Mouse (Mus musculus) large intestine, adult 2 months (tissue): ENCODE data around the gene Gm572. TPM values are rescaled to one million over a fixed set of nuclear protein-coding genes. Genes with fewer than 3 reads are reported as not detected.

Experiments used
- DNase-seq: peaks from one replicate; pipeline ENCODE4 v3.0.0-alpha.2; 2012; ENCODE audit warnings: low read depth, low spot score
- WGBS: fragments of 180-500 bp; shearing (Covaris S2); methylation state at CpG from one replicate; pipeline ENCODE4 v1.1.7; 2018; 5-methylcytosine and 5-hydroxymethylcytosine counted together
- polyA plus RNA-seq: library from polyadenylated mRNA; depleted of rRNA; stranded (reverse); fragments of >200 nt; gene quantifications from 2 replicates; pipeline ENCODE4 v1.2.3, GENCODE M21; 2012; rRNA removed

Gm572 gene
- polyA plus RNA-seq, 1 experiment: not detected

DNA sequence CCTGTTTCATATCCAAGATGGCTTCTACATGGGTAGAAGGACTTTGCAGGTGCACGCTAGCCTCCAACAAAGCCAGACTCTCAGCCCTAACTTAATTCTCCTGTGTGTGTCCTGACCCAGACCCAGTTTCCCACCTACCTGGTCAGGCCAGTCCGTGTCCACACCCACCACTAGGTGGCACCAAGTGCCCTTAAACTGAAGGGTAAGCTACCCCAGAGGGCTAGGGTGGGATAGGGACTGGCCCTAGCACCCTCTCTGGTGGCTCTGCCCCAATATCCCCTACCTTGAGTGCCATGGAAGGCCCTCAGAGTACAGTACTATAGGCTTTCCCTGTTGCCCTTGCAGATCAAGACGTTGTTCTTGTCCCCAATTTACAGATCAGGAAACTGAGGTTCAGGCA lies 61.6 kb downstream of the Gm572 start:
- no peak for DNase-seq
- WGBS: 45% methylated on average over 3 of the region's 3 CpGs

GRCm38 (mm10) chr4:148708836-148709235 lies 65.7 kb downstream of the Gm572 start:
- DNase-seq: no peak
- 44% methylated on average over 11 of the region's 11 CpGs for WGBS

GRCm38 (mm10) chr4:148710446-148710845 lies 67.3 kb downstream of the Gm572 start:
- 78% methylated on average over 2 of the region's 2 CpGs for WGBS
- no peak for DNase-seq

DNA sequence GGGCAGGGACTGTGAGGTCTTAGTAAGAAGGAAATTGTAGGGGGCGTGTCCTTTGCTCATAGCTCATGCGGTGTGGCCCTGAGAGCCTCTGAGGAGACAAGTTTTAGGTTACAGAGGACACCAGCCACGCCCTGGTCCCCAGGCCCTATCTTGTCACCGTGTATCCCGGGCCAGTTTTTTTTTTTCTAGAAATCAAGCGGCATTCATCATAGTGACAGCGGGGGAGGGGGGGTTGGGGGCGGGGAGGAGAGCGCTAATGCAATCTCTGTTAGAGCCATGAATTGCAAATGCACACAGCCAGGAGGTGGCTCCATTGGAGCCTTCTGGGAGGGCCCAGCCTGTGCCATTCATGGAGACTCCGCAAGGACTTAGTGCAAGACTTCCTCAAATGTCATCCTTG lies 68.2 kb downstream of the Gm572 start:
- 37% methylated on average over 10 of the region's 10 CpGs for WGBS
- no peak for DNase-seq

DNA sequence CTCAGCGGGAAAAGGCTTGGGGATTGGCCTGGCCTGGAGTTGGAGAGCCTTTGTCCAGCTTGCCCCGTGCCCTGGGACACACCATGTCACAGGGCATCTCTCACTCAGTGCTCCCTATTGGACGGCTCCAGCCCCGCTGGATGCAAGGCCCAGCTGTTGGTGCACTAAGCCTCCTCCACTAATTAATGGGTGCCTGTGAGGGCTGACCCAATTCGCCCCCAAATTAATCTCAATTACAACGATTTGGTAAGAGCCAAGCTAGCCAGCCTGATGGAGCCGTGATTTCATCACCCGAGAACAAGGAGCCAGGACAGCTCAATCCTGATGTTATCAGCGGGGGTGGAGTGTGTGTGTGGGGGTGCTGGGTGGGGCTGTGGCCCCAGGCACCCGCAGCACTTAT lies 69.5 kb downstream of the Gm572 start:
- no peak for DNase-seq
- 80% methylated on average over 10 of the region's 10 CpGs for WGBS

- no peak for DNase-seq
- WGBS: 85% methylated on average over 8 of the region's 8 CpGs
Measured at GRCm38 (mm10) chr4:148714064-148714463, 70.9 kb downstream of the Gm572 start.

DNA sequence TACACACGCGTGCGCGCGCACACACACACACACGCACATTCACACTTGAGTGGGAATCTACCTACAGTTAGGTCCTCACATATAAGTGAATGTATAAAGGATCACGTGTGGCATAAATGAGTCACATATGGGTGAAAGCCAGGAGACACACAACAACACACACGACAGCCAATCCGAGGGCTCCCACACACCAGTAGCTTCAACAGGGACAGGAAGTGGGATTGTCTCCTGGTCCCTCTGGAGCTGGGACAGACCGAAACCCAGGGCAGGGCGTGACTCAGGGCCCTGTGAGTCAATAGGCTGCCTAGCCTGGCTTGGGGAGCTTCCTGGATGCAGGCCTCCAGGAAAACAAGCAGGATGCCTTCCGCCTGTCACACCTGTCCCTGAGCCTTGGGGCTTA lies 71.6 kb downstream of the Gm572 start:
- no peak for DNase-seq
- WGBS: 66% methylated on average over 12 of the region's 12 CpGs

DNA sequence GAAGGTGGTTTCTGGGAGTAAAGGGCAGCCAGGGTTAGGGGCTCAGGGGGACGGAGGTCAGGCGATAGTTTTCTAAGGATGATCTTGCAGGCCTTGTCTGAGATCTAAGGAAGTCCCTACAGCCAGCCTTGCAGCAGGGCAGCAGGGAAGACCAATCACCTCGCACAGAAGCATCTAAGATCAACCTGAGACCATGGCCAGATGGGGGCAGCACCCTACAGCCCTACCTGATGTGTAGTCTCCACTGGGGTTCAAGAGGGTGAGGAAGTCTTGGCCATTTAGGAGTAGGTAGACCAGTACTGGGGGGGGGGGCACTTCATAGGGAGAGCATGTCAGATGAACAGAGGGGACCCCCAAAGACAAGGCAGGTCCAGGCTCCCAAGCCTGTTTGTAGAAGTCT lies 72.3 kb downstream of the Gm572 start:
- DNase-seq: no peak
- WGBS: 56% methylated on average over 3 of the region's 3 CpGs

Other genes with a start within 250 kb of the Gm572 start
- gene Ubiad1, start 198.5 kb upstream of the Gm572 start, polyA plus RNA-seq: 12.9 and 13.6 TPM in 2 replicates
- gene Mtor, start 194.7 kb upstream of the Gm572 start, polyA plus RNA-seq: 9.4 and 18.1 TPM in 2 replicates
- gene Angptl7, start 142.9 kb upstream of the Gm572 start, polyA plus RNA-seq: 0.10 and 0.26 TPM in 2 replicates
- gene Exosc10, start 84.9 kb upstream of the Gm572 start, polyA plus RNA-seq: 20.1 and 23.1 TPM in 2 replicates
- gene Srm, start 51.8 kb upstream of the Gm572 start, polyA plus RNA-seq: 49.5 and 69.9 TPM in 2 replicates
- 0.10 TPM in 1 of 2 replicates, not detected in the other for gene Masp2, start 40.8 kb upstream of the Gm572 start, polyA plus RNA-seq
- gene Tardbp, start 16.3 kb upstream of the Gm572 start, polyA plus RNA-seq: 76.3 and 102 TPM in 2 replicates
- 26.9 and 63.9 TPM in 2 replicates for gene Casz1, start 161.1 kb downstream of the Gm572 start, polyA plus RNA-seq